Mouse (Mus musculus) spleen, adult 2 months (tissue): ENCODE measurements around the gene Zfyve28. TPM values are rescaled to one million over a fixed set of nuclear protein-coding genes. Genes with fewer than 3 reads are reported as not detected.

Experiments used
- DNase-seq, 2 experiments: peaks; one replicate each; pipeline versions ENCODE4 v3.0.0 to v3.0.0-alpha.2; 2012 to 2021; ENCODE audit warnings: low spot score in 2 of 2, low read depth in 1 of 2
- H3K27ac ChIP-seq: fragments of 200-500 bp; 2 replicates; pipeline ENCODE4 v1.5.1; 2012; ENCODE audit warnings: low read length, inconsistent platforms; ENCODE audit not compliant: insufficient read depth
- H3K27me3 ChIP-seq: fragments of 200-500 bp; 2 replicates; pipeline ENCODE4 v1.6.1; 2012; ENCODE audit warnings: mild to moderate bottlenecking, moderate library complexity, low read length, inconsistent platforms; ENCODE audit not compliant: control insufficient read depth, insufficient read depth
- H3K36me3 ChIP-seq: fragments of 200-500 bp; 2 replicates; pipeline ENCODE4 v1.6.1; 2012; ENCODE audit warnings: mild to moderate bottlenecking, low read length, inconsistent platforms; ENCODE audit not compliant: control insufficient read depth, insufficient read depth
- H3K4me1 ChIP-seq: fragments of 200-500 bp; 2 replicates; pipeline ENCODE4 v1.6.1; 2011; ENCODE audit warnings: inconsistent platforms; ENCODE audit not compliant: control insufficient read depth, insufficient read depth, insufficient read length
- H3K4me3 ChIP-seq: fragments of 200-500 bp; 2 replicates; pipeline ENCODE4 v1.5.1; 2011; ENCODE audit warnings: mild to moderate bottlenecking, inconsistent platforms; ENCODE audit not compliant: insufficient read depth, insufficient read length; ENCODE audit errors: extremely low read depth
- CTCF ChIP-seq: fragments of 200-500 bp; IDR thresholded peaks from 2 replicates; pipeline ENCODE4 v1.5.1; 2011; ENCODE audit warnings: mild to moderate bottlenecking, inconsistent platforms; ENCODE audit not compliant: insufficient read depth, insufficient read length, insufficient replicate concordance; ENCODE audit errors: extremely low read depth
- POLR2A ChIP-seq: fragments of 200-500 bp; IDR thresholded peaks from 2 replicates; pipeline ENCODE4 v1.6.1; 2011; ENCODE audit warnings: low read depth, low read length, inconsistent platforms
- WGBS: fragments of 180-500 bp; shearing (Covaris S2); methylation state at CpG from one replicate; pipeline ENCODE4 v1.1.7; 2018; 5-methylcytosine and 5-hydroxymethylcytosine counted together
- polyA plus RNA-seq: library from polyadenylated mRNA; depleted of rRNA; stranded (reverse); fragments of >200 nt; gene quantifications from 2 replicates; pipeline ENCODE4 v1.2.3, GENCODE M21; 2012; rRNA removed

The Zfyve28 gene
- polyA plus RNA-seq: 3.8 and 7.5 TPM in 2 replicates

DNA sequence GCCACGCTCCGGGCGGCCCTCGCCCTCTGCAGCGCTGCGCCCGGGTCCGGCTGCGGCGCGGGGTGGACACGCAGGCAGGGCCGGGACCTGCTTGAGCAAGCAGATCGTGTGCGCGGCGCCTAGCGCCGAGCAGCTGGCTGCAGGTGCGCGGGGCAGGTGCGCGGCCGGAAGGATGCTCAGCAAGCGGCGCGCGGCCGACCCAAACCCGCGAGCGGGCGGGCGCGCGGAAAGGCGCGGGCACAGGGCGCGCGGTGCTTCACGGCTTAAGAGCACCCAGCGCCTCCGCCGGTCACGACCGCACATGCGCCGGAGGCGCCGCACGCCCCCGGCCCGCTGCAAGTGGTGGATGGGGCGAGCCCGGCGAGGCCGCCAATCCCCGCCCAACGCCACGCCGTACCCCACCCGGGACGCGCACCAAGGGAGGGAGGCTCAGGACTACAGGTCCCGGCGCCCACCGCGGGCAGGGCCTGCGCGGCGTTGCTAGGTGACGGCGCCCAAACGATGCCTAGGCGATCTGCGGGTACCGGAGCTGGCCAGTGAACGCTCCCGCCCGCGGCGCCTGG, at the start of gene Zfyve28, which contains the start of gene Cfap99:
Gene Zfyve28, minus strand, starts transcription at position 296 of the 563 bp plus-strand sequence.
Gene Cfap99, plus strand, starts transcription at position 447 of the 563 bp plus-strand sequence.
- under 1% methylated on average over 83 of the region's 83 CpGs for WGBS

DNA sequence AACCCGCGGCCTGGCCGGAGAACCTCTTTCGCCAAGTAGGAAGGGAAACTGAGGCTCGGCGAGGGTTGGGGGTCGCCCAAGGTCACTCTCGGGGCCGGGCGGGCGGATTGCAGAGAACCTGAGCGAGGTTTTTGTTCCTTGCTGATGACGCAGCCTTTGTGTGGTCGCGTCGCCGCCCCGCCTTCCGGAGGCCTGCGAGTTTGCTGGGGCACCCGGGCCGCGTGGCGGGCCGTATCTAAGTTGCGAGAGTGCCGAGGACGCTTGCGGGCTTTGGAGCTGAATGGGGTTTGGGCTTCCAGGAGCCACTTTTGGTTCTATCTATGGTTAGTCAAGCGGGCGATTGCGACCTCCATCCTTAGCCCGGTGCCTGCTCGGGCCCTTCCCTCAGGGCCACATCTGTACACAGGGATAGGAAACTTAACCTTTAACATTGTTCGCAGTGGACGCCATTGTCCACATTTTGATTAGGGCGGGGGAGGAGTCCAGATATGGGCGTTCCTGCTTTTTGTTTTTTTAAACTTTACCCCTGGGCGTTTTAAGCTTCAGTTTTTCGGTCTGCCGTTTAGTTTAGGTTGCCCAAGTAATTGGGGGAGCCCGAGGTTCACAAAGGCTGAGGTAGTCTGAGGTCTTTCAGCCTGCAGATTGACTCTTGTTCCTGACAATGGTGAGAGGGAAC, 48.7 kb upstream of the Zfyve28 start:
- peak; percentile 49 for DNase-seq
- TF ChIP-seq POLR2A (no peak; the same call in 1 of the 2 replicates), CTCF (no peak)
- H3K36me3 ChIP-seq: no peaks in the 10 kb centered on the region
- peak overlapping the region; percentile 96 for H3K4me3 ChIP-seq
- under 1% methylated on average over 42 of the region's 42 CpGs for WGBS
- H3K4me1 ChIP-seq: peaks cover 4% of the 10 kb centered on the region
- no peaks in the 10 kb centered on the region for H3K27me3 ChIP-seq
- peak overlapping the region; percentile 94 for H3K27ac ChIP-seq

More for the DNA sequence above, at the start of gene Zfyve28, which contains the start of gene Cfap99:
- TF ChIP-seq POLR2A (no peak), CTCF (no peak)
- Histone ChIP-seq H3K27me3 (peaks cover 18% of the 10 kb centered on the region), H3K36me3 (no peaks in the 10 kb centered on the region), H3K4me1 (peaks cover 6% of the 10 kb centered on the region), H3K27ac (no peak within 1 kb of the TSS), H3K4me3 (peak within 1 kb of the TSS; percentile 46; the same call in 1 of the 2 replicates)
- no peak for DNase-seq

DNA sequence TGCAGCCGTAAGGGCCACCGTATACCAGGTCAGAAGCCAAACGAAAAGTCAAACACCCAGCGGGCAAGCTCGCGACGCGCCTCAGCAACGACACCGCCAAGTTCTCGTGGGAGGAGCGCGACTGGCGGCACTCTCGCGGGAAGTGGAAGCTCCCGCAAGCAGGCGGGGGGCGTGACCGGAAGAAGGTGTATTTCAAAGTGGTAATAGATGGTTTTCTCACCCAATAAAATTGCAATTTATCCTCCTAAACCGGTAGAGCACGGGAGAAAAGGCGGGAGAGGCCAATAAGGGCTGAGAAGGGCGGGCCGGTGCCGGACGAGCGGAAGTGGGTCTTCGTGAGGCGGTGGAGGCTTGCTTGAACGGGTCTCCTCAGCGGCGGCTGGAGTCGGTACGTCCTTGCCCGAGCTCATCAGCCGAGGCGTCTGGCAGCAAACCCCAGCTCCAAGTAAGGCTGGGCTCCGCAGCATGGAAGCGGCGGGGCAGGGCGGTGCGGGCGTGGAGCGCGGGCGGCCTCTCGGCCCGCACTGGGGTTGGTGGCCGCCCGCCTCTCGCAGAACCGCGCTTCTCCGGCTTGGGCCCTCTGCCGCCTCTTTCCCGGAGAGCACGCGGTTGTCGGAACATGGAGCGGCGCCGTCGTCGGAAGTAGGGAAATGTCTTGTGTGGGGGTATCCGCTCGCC, 48.0 kb upstream of the Zfyve28 start, which contains the start of gene Rnf4:
Gene Rnf4, plus strand, starts transcription at position 193 of the 678 bp plus-strand sequence.
- DNase-seq: peak; percentile 96 to 99
- H3K27me3 ChIP-seq: no peaks in the 10 kb centered on the region
- TF ChIP-seq POLR2A (peak; percentile 74), CTCF (no peak)
- H3K36me3 ChIP-seq: no peaks in the 10 kb centered on the region
- H3K27ac ChIP-seq: peak within 1 kb of the TSS; percentile 94
- H3K4me3 ChIP-seq: peak within 1 kb of the TSS; percentile 96
- WGBS: under 1% methylated on average over 57 of the region's 67 CpGs
- peaks cover 4% of the 10 kb centered on the region for H3K4me1 ChIP-seq

DNA sequence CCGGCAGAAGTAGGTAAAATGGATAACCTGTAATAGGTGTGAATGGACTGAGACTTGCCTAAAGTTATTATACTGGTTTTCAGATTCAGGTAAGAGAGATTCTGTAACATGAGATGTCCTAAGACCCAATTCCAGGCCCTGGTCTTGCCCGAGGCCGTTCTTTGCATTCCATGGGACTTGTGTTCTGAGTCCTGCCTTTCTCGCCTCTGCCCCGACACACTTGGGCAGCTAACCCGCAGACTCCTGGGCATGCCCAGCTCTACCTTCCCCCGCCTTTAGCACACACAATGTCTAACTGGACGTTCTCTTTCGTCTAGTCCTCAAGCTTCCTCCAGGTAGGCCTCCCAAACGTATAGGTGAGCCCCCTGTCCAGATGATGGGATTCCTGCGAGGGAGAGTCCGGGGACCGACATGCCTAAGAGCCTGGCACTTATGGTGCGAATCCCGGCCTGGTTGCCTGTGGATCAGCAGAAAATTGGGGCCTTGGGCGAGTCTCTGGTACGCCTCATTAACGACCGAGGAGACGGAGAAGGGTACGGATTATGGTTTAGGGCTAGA, 47.4 kb upstream of the Zfyve28 start:
- WGBS: 2% methylated on average over 21 of the region's 21 CpGs
- H3K27ac ChIP-seq: peak overlapping the region; percentile 94
- peaks cover 2% of the 10 kb centered on the region for H3K4me1 ChIP-seq
- no peaks in the 10 kb centered on the region for H3K27me3 ChIP-seq
- H3K36me3 ChIP-seq: no peaks in the 10 kb centered on the region
- TF ChIP-seq CTCF: no peak
- no peak for TF ChIP-seq POLR2A
- H3K4me3 ChIP-seq: peak overlapping the region; percentile 87
- no peak for DNase-seq

DNA sequence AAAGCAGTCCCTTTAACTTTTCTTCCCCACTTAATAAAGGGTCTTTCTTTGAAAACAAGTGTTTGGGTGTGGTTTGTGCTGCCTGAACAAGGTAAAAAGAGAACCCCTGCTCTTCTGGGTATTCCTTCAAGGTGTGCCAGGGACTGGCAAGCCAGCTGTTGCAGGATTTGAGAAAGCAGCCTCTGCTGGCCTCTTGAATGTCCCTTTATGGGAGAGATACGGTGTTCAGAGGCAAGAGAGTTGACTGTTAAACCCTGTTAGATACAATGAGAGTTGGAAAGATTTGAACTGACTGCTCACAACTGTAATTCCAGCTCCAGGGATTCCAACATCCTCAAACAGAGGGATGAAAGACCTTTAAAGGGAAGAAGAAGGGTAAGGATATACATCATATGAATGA, 45.8 kb upstream of the Zfyve28 start:
- Histone ChIP-seq H3K36me3 (no peaks in the 10 kb centered on the region), H3K4me1 (peaks cover 2% of the 10 kb centered on the region), H3K27me3 (no peaks in the 10 kb centered on the region), H3K27ac (no peak overlapping the region), H3K4me3 (no peak overlapping the region)
- TF ChIP-seq POLR2A: no peak
- no peak for TF ChIP-seq CTCF
- 92% methylated on average over 1 of the region's 1 CpGs for WGBS
- DNase-seq: no peak

DNA sequence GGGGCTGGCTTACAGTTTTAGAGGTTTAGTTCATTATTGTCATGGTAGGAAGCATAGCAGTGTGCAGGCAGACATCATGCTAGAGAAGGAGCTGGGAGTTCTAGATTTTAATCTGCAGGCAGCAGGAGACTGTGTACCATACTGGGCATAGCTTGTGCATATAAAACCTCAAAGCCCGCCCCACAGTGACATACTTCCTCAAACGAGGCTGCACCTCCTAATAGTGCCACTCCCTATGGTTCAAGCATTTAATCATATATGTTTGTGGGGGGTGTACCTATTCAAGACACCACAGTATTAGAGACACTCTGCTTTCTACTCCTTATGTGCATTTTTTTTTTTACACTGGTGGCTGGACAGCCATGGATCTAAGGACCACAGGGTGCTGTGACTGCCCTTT, 41.9 kb upstream of the Zfyve28 start:
- Histone ChIP-seq H3K4me1 (no peaks in the 10 kb centered on the region), H3K4me3 (no peak overlapping the region), H3K36me3 (no peaks in the 10 kb centered on the region), H3K27ac (no peak overlapping the region), H3K27me3 (no peaks in the 10 kb centered on the region)
- no peak for DNase-seq
- 81% methylated on average over 2 of the region's 2 CpGs for whole genome bisulfite sequencing
- TF ChIP-seq POLR2A: no peak
- no peak for TF ChIP-seq CTCF
